Mouse (Mus musculus) G1E-ER4 (cell line): ENCODE results near the gene Qtrt2. TPM values are rescaled to one million over a fixed set of nuclear protein-coding genes. Genes with fewer than 3 reads are reported as not detected.

Source experiments
- GATA1 ChIP-seq: IDR thresholded peaks from one replicate; pipeline ENCODE4 v1.8.0; 2012; ENCODE audit warnings: low read length, inconsistent platforms
- polyA plus RNA-seq: library from polyadenylated mRNA; stranded (reverse); fragments of >175 nt; gene quantifications from 2 replicates; pipeline ENCODE4 v1.2.3, GENCODE M21; 2012

Qtrt2 gene
- polyA plus RNA-seq, 1 experiment = 1.2 TPM

GRCm38 (mm10) chr16:43889208-43890004, 37.2 kb downstream of the Qtrt2 start, which contains the start of gene Ccdc191:
Gene Ccdc191, plus strand, starts transcription at chr16:43889800.
- no peak for TF ChIP-seq GATA1

GRCm38 (mm10) chr16:43882329-43882728, 44.3 kb downstream of the Qtrt2 start:
- TF ChIP-seq GATA1 = no peak

GRCm38 (mm10) chr16:43881636-43882035, 45.0 kb downstream of the Qtrt2 start:
- TF ChIP-seq GATA1 = no peak

GRCm38 (mm10) chr16:43879769-43880168, 46.8 kb downstream of the Qtrt2 start:
- TF ChIP-seq GATA1 = no peak

GRCm38 (mm10) chr16:43871419-43871818, 55.2 kb downstream of the Qtrt2 start:
- no peak for TF ChIP-seq GATA1

- no peak for TF ChIP-seq GATA1
Measured at GRCm38 (mm10) chr16:43869805-43870204, 56.8 kb downstream of the Qtrt2 start.

GRCm38 (mm10) chr16:43860624-43861023, 66.0 kb downstream of the Qtrt2 start:
- no peak for TF ChIP-seq GATA1

GRCm38 (mm10) chr16:43858941-43859476, 67.6 kb downstream of the Qtrt2 start:
- no peak for TF ChIP-seq GATA1

- TF ChIP-seq GATA1 = no peak
Measured at GRCm38 (mm10) chr16:43849839-43850238, 76.8 kb downstream of the Qtrt2 start.

- TF ChIP-seq GATA1 = no peak
Measured at GRCm38 (mm10) chr16:43841236-43841635, 85.4 kb downstream of the Qtrt2 start.

GRCm38 (mm10) chr16:43831957-43832356, 94.7 kb downstream of the Qtrt2 start:
- TF ChIP-seq GATA1 = no peak

- no peak for TF ChIP-seq GATA1
Measured at GRCm38 (mm10) chr16:43827492-43827891, 99.1 kb downstream of the Qtrt2 start.

- no peak for TF ChIP-seq GATA1
Measured at GRCm38 (mm10) chr16:43818404-43818803, 108.2 kb downstream of the Qtrt2 start.

- TF ChIP-seq GATA1 = no peak
Measured at GRCm38 (mm10) chr16:43816321-43816720, 110.3 kb downstream of the Qtrt2 start.

GRCm38 (mm10) chr16:43814644-43815043, 112.0 kb downstream of the Qtrt2 start:
- TF ChIP-seq GATA1 = no peak

Other genes with a start within 250 kb of the Qtrt2 start
- gene Drd3, start 172.8 kb downstream of the Qtrt2 start, polyA plus RNA-seq = not detected in 2 replicates
- 2.0 and 2.3 TPM in 2 replicates for gene Ccdc191, start 37.0 kb downstream of the Qtrt2 start, polyA plus RNA-seq
- gene Zdhhc23, start 53.0 kb upstream of the Qtrt2 start, polyA plus RNA-seq = not detected in 2 replicates
- gene Gramd1c, start 136.5 kb upstream of the Qtrt2 start, polyA plus RNA-seq = 0.06 and 0.28 TPM in 2 replicates
- gene Atp6v1a, start 212.9 kb upstream of the Qtrt2 start, polyA plus RNA-seq = 1.7 and 4.1 TPM in 2 replicates
- gene Naa50, start 213.0 kb upstream of the Qtrt2 start, polyA plus RNA-seq = 47.5 and 62.7 TPM in 2 replicates
- 4.2 and 6.2 TPM in 2 replicates for gene Usf3, start 246.4 kb upstream of the Qtrt2 start, polyA plus RNA-seq